Mouse (Mus musculus) forebrain, postnatal 0 days (tissue): ENCODE measurements around the gene Upf2. TPM values are rescaled to one million over a fixed set of nuclear protein-coding genes. Genes with fewer than 3 reads are reported as not detected.

Source experiments
- ATAC-seq: fragments of 200-750 bp; cut with Nextera tagmentation; 2 replicates; pipeline ENCODE4 v1.8.0; 2017; ENCODE audit warnings: mild to moderate bottlenecking, moderate library complexity
- DNase-seq: peaks from one replicate; pipeline ENCODE4 v3.0.0-alpha.2; 2015
- H3K27ac ChIP-seq: fragments of 300-500 bp; sonication (generic); 2 replicates; pipeline ENCODE4 v1.5.1; 2014; ENCODE audit warnings: low read depth, mild to moderate bottlenecking, antibody characterized with exemption, low read length, moderate library complexity, mixed read lengths
- H3K27me3 ChIP-seq: fragments of 300-500 bp; sonication (generic); 2 replicates; pipeline ENCODE4 v1.6.1; 2014; ENCODE audit warnings: mild to moderate bottlenecking, low read length, mixed read lengths; ENCODE audit not compliant: insufficient read depth
- H3K36me3 ChIP-seq: fragments of 300-500 bp; sonication (generic); 2 replicates; pipeline ENCODE4 v1.6.1; 2014; ENCODE audit warnings: mild to moderate bottlenecking, moderate library complexity; ENCODE audit not compliant: insufficient read depth
- H3K4me1 ChIP-seq: fragments of 300-500 bp; sonication (generic); 2 replicates; pipeline ENCODE4 v1.6.1; 2014; ENCODE audit warnings: antibody characterized with exemption; ENCODE audit not compliant: insufficient read depth
- H3K4me2 ChIP-seq: fragments of 300-500 bp; sonication (generic); 2 replicates; pipeline ENCODE4 v1.6.1; 2014; ENCODE audit warnings: low read depth, mild to moderate bottlenecking, moderate library complexity
- H3K4me3 ChIP-seq: fragments of 300-500 bp; sonication (generic); 2 replicates; pipeline ENCODE4 v1.5.1; 2014; ENCODE audit warnings: low read depth, low read length, mixed read lengths
- H3K9ac ChIP-seq: fragments of 300-500 bp; sonication (generic); 2 replicates; pipeline ENCODE4 v1.6.1; 2014; ENCODE audit warnings: mild to moderate bottlenecking
- H3K9me3 ChIP-seq: fragments of 300-500 bp; sonication (generic); 2 replicates; pipeline ENCODE4 v1.6.1; 2016; ENCODE audit warnings: low read length
- CTCF ChIP-seq: sonication (generic); IDR thresholded peaks from 2 replicates; pipeline ENCODE4 v1.5.1; 2016; ENCODE audit warnings: antibody characterized with exemption, control low read depth, low read depth
- WGBS: fragments of 180-500 bp; shearing (Covaris S2); extraction: QIAGEN DNeasy Blood & Tissue Kit; methylation state at CpG from one replicate; pipeline ENCODE4 v1.1.7; 2014; 5-methylcytosine and 5-hydroxymethylcytosine counted together
- polyA plus RNA-seq: library from polyadenylated mRNA; unstranded; fragments of >200 nt; fragmentation: Nextera tagmentation; extraction: Ambion mirVana; gene quantifications from 2 replicates; pipeline ENCODE4 v1.2.1, GENCODE M21; 2015
- total RNA-seq: library from RNA; depleted of rRNA; stranded (reverse); fragments of >200 nt; gene quantifications from 2 replicates; pipeline ENCODE4 v1.2.3, GENCODE M21; 2014; rRNA removed

The Upf2 gene
- total and polyA plus RNA-seq, 2 experiments from 2014 or later, result 4.1 to 11.1 TPM

DNA sequence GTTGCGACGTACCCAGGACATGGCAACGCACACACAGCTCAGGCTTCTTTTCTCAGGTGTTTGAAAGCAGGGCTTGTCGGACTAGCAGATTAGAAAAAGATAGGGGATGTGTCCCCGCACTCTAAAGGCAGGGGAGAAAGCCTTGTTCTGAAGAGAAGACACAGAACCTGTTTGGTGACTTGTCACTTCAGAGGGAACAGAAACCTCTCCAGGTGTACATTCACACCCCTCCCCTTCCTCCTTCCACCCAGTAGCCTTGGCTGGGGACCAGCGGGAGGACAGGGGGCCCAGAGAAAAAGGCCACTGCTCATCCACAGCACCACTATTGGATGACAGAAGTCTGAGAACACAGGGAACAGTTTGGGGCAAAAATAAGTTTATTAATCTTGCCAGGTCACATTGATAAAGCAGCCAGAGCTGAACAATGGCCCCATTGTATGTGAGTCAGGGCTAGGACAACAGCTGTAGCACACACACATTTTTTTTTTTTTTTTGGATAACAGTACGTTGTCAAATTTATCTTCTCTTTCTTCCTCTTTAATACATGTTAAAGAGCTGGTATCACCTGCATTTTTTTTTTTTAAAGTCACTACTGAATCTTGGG, 145.9 kb downstream of the Upf2 start:
- TF ChIP-seq CTCF, result no peak
- Histone ChIP-seq H3K27me3 (0 out of 2 replicates have a peak, but pooled peaks cover 4% of the 10 kb centered on the region), H3K9me3 (no peaks in the 10 kb centered on the region), H3K4me1 (0 out of 2 replicates have a peak, but pooled peaks cover 3% of the 10 kb centered on the region), H3K36me3 (no peaks in the 10 kb centered on the region), H3K4me2 (no peak overlapping the region), H3K4me3 (no peak overlapping the region), H3K9ac (no peak overlapping the region), H3K27ac (no peak overlapping the region)
- DNase-seq (no peak), ATAC-seq (no peak)
- WGBS, result 71% methylated on average over 7 of the region's 7 CpGs

- Histone ChIP-seq H3K4me2 (no peak overlapping the region), H3K36me3 (no peaks in the 10 kb centered on the region), H3K9me3 (no peaks in the 10 kb centered on the region), H3K27me3 (0 out of 2 replicates have a peak, but pooled peaks cover 4% of the 10 kb centered on the region), H3K9ac (no peak overlapping the region), H3K4me3 (no peak overlapping the region), H3K4me1 (0 out of 2 replicates have a peak, but pooled peaks cover 3% of the 10 kb centered on the region), H3K27ac (no peak overlapping the region)
- no peak for TF ChIP-seq CTCF
- DNase-seq (no peak), ATAC-seq (no peak)
- WGBS, result 27% methylated on average over 6 of the region's 6 CpGs
These were observed 147.7 kb downstream of the Upf2 start for GRCm38 (mm10) chr2:6098924-6099323.

GRCm38 (mm10) chr2:6099443-6099842, 148.2 kb downstream of the Upf2 start:
- H3K4me2 ChIP-seq, result no peak overlapping the region
- no peaks in the 10 kb centered on the region for H3K9me3 ChIP-seq
- no peak overlapping the region for H3K27ac ChIP-seq
- 0 out of 2 replicates have a peak, but pooled peaks cover 3% of the 10 kb centered on the region for H3K4me1 ChIP-seq
- H3K27me3 ChIP-seq, result 0 out of 2 replicates have a peak, but pooled peaks cover 4% of the 10 kb centered on the region
- no peaks in the 10 kb centered on the region for H3K36me3 ChIP-seq
- ATAC-seq, result peak; percentile 92; the same call in 1 of the 2 replicates
- DNase-seq, result peak; percentile 29
- H3K4me3 ChIP-seq, result no peak overlapping the region
- H3K9ac ChIP-seq, result no peak overlapping the region
- WGBS, result 77% methylated on average over 9 of the region's 9 CpGs
- TF ChIP-seq CTCF, result no peak

GRCm38 (mm10) chr2:6100027-6100749, 148.9 kb downstream of the Upf2 start:
- peak overlapping the region; percentile 44 for H3K4me3 ChIP-seq
- 0 out of 2 replicates have a peak, but pooled peaks cover 3% of the 10 kb centered on the region for H3K4me1 ChIP-seq
- H3K27me3 ChIP-seq, result 0 out of 2 replicates have a peak, but pooled peaks cover 4% of the 10 kb centered on the region
- peak overlapping the region; percentile 93 for H3K4me2 ChIP-seq
- no peaks in the 10 kb centered on the region for H3K36me3 ChIP-seq
- peak; percentile 3; the same call in 1 of the 2 replicates for TF ChIP-seq CTCF
- peak overlapping the region; percentile 70 for H3K27ac ChIP-seq
- 12% methylated on average over 50 of the region's 51 CpGs for WGBS
- ATAC-seq (peak; percentile 61), DNase-seq (peak; percentile 39)
- H3K9me3 ChIP-seq, result no peaks in the 10 kb centered on the region
- H3K9ac ChIP-seq, result peak overlapping the region; percentile 56

- Histone ChIP-seq H3K27ac (peak overlapping the region; percentile 70; the same call in 1 of the 2 replicates), H3K4me2 (peak overlapping the region; percentile 93), H3K4me3 (peak overlapping the region; percentile 44), H3K9me3 (no peaks in the 10 kb centered on the region), H3K9ac (peak overlapping the region; percentile 56), H3K4me1 (0 out of 2 replicates have a peak, but pooled peaks cover 3% of the 10 kb centered on the region), H3K36me3 (no peaks in the 10 kb centered on the region), H3K27me3 (0 out of 2 replicates have a peak, but pooled peaks cover 4% of the 10 kb centered on the region)
- 41% methylated on average over 20 of the region's 20 CpGs for WGBS
- DNase-seq, result peak; percentile 17
- ATAC-seq, result no peak
- no peak for TF ChIP-seq CTCF
These were observed 149.5 kb downstream of the Upf2 start for GRCm38 (mm10) chr2:6100755-6101154.

DNA sequence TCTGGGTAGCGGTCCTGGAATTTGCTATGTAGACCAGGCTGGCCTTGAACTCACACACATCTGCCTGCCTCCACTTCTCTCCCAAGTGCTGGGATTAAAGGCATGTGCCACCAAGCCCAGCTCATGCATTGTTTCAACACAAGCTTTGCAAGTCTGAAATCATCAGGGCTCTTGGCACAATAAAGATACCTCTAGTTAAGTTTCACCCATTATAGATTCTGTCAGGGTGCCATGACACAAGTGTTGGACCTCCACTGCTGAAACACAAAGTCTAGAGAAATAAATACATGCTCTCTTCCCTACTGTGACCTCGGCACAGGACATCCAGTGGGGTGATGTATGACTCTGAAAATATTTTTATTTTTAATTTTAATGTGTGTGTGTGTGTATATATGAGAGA, 154.2 kb downstream of the Upf2 start:
- Histone ChIP-seq H3K27me3 (no peaks in the 10 kb centered on the region), H3K4me1 (no peaks in the 10 kb centered on the region), H3K4me2 (no peak overlapping the region), H3K4me3 (no peak overlapping the region), H3K9me3 (no peaks in the 10 kb centered on the region), H3K9ac (no peak overlapping the region), H3K36me3 (no peaks in the 10 kb centered on the region), H3K27ac (no peak overlapping the region)
- TF ChIP-seq CTCF, result no peak
- ATAC-seq (no peak), DNase-seq (no peak)
- 90% methylated on average over 2 of the region's 2 CpGs for WGBS

Other genes starting within 250 kb of the Upf2 start
- gene Camk1d, start 237.0 kb upstream of the Upf2 start, total RNA-seq, result 22.5 and 29.0 TPM in 2 replicates
- 7.4 and 10.5 TPM in 2 replicates for gene Camk1d, start 237.0 kb upstream of the Upf2 start, polyA plus RNA-seq
- 14.8 and 15.0 TPM in 2 replicates for gene Nudt5, start 106.5 kb upstream of the Upf2 start, total RNA-seq
- gene Nudt5, start 106.5 kb upstream of the Upf2 start, polyA plus RNA-seq, result 11.2 and 12.2 TPM in 2 replicates
- 78.2 and 107 TPM in 2 replicates for gene Cdc123, start 106.3 kb upstream of the Upf2 start, total RNA-seq
- 191 and 226 TPM in 2 replicates for gene Cdc123, start 106.3 kb upstream of the Upf2 start, polyA plus RNA-seq
- 0.31 and 2.8 TPM in 2 replicates for gene Gm13199, start 88.5 kb upstream of the Upf2 start, total RNA-seq
- gene Gm13199, start 88.5 kb upstream of the Upf2 start, polyA plus RNA-seq, result 0.28 and 0.38 TPM in 2 replicates
- gene Sec61a2, start 56.0 kb upstream of the Upf2 start, total RNA-seq, result 84.7 and 109 TPM in 2 replicates
- gene Sec61a2, start 56.0 kb upstream of the Upf2 start, polyA plus RNA-seq, result 84.6 and 94.5 TPM in 2 replicates
- gene Dhtkd1, start 8.7 kb upstream of the Upf2 start, total RNA-seq, result 8.0 and 13.1 TPM in 2 replicates
- gene Dhtkd1, start 8.7 kb upstream of the Upf2 start, polyA plus RNA-seq, result 2.1 and 3.7 TPM in 2 replicates
- 2.8 and 3.2 TPM in 2 replicates for gene Proser2, start 178.7 kb downstream of the Upf2 start, total RNA-seq
- 4.6 and 5.1 TPM in 2 replicates for gene Proser2, start 178.7 kb downstream of the Upf2 start, polyA plus RNA-seq